Mouse (Mus musculus): ENCODE measurements around the gene Casr. TPM values are rescaled to one million over a fixed set of nuclear protein-coding genes. Genes with fewer than 3 reads are reported as not detected.
A peak's percentile ranks its signal among the peaks of the same experiment; 100 is the strongest.

Casr gene
- polyA plus RNA-seq, 1 experiment from 2014 or later, result 0.12 TPM

GRCm38 (mm10) chr16:36540834-36541233, 21.1 kb downstream of the Casr start:
- DNase-seq (ENCODE audit: low spot score), result no peak
- Histone ChIP-seq H3K4me1 (ENCODE audit: insufficient read depth, low read depth, low read length) (no peaks in the 10 kb centered on the region), H3K9me3 (ENCODE audit: low read length) (no peaks in the 10 kb centered on the region), H3K27me3 (replicated peaks; ENCODE audit: insufficient read depth, low read length) (no peaks in the 10 kb centered on the region), H3K9ac (replicated peaks; ENCODE audit: low read depth) (no peak overlapping the region), H3K4me3 (ENCODE audit: low read depth, low read length) (no peak overlapping the region), H3K36me3 (ENCODE audit: insufficient read depth, low read length) (no peaks in the 10 kb centered on the region), H3K27ac (ENCODE audit: low read length) (no peak overlapping the region), H3K4me2 (replicated peaks; ENCODE audit: low read depth, low read length) (no peak overlapping the region)
- TF ChIP-seq EP300 (IDR thresholded peaks at IDR 0.05) (no peak), CTCF (IDR thresholded peaks at IDR 0.05) (no peak)
- ATAC-seq, result no peak
- WGBS, result 73% methylated on average over 6 of the region's 6 CpGs

GRCm38 (mm10) chr16:36532981-36533687, 28.8 kb downstream of the Casr start:
- no peak for DNase-seq (ENCODE audit: low spot score)
- TF ChIP-seq CTCF (IDR thresholded peaks at IDR 0.05), result no peak
- no peak for TF ChIP-seq EP300 (IDR thresholded peaks at IDR 0.05)
- Histone ChIP-seq H3K27ac (ENCODE audit: low read length) (no peak overlapping the region), H3K9ac (replicated peaks; ENCODE audit: low read depth) (no peak overlapping the region), H3K9me3 (ENCODE audit: low read length) (no peaks in the 10 kb centered on the region), H3K4me1 (ENCODE audit: insufficient read depth, low read depth, low read length) (no peaks in the 10 kb centered on the region), H3K36me3 (ENCODE audit: insufficient read depth, low read length) (no peaks in the 10 kb centered on the region), H3K4me3 (ENCODE audit: low read depth, low read length) (no peak overlapping the region), H3K4me2 (replicated peaks; ENCODE audit: low read depth, low read length) (no peak overlapping the region), H3K27me3 (replicated peaks; ENCODE audit: insufficient read depth, low read length) (no peaks in the 10 kb centered on the region)
- WGBS, result 57% methylated on average over 11 of the region's 11 CpGs
- no peak for ATAC-seq

- no peak overlapping the region for H3K4me2 ChIP-seq (replicated peaks; ENCODE audit: low read depth, low read length)
- WGBS, result 57% methylated on average over 4 of the region's 4 CpGs
- H3K9ac ChIP-seq (replicated peaks; ENCODE audit: low read depth), result no peak overlapping the region
- TF ChIP-seq CTCF (IDR thresholded peaks at IDR 0.05) (no peak), EP300 (IDR thresholded peaks at IDR 0.05) (no peak)
- H3K36me3 ChIP-seq (ENCODE audit: insufficient read depth, low read length), result no peaks in the 10 kb centered on the region
- DNase-seq (ENCODE audit: low spot score) (no peak), ATAC-seq (no peak)
- no peaks in the 10 kb centered on the region for H3K4me1 ChIP-seq (ENCODE audit: insufficient read depth, low read depth, low read length)
- no peak overlapping the region for H3K4me3 ChIP-seq (ENCODE audit: low read depth, low read length)
- H3K9me3 ChIP-seq (ENCODE audit: low read length), result no peaks in the 10 kb centered on the region
- no peak overlapping the region for H3K27ac ChIP-seq (ENCODE audit: low read length)
- no peaks in the 10 kb centered on the region for H3K27me3 ChIP-seq (replicated peaks; ENCODE audit: insufficient read depth, low read length)
These were observed 29.9 kb downstream of the Casr start for GRCm38 (mm10) chr16:36532046-36532445.

DNA sequence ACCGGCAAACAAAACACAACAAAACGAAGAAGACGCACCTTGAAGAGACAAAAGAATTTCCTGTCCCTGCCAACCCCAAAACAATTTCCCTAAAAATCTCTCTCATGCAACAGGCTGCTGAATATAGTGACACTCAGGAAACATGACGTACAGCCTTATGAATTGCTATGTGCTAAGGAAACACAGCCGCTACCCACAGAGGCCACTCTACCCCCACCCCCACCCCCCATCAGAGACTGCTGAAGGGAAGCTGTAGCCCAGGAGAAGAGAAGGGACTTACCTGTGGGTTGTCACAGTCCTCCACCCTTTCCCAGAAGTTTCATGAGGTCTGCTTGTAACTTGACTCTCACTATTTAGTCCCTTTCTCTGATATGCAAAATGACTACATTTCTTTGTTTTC, 30.3 kb downstream of the Casr start:
- Histone ChIP-seq H3K27ac (ENCODE audit: low read length) (no peak overlapping the region), H3K4me2 (replicated peaks; ENCODE audit: low read depth, low read length) (no peak overlapping the region), H3K4me3 (ENCODE audit: low read depth, low read length) (no peak overlapping the region), H3K4me1 (ENCODE audit: insufficient read depth, low read depth, low read length) (no peaks in the 10 kb centered on the region), H3K27me3 (replicated peaks; ENCODE audit: insufficient read depth, low read length) (no peaks in the 10 kb centered on the region), H3K9me3 (ENCODE audit: low read length) (no peaks in the 10 kb centered on the region), H3K36me3 (ENCODE audit: insufficient read depth, low read length) (no peaks in the 10 kb centered on the region), H3K9ac (replicated peaks; ENCODE audit: low read depth) (no peak overlapping the region)
- DNase-seq (ENCODE audit: low spot score), result no peak
- no peak for ATAC-seq
- WGBS, result 42% methylated on average over 5 of the region's 5 CpGs
- TF ChIP-seq EP300 (IDR thresholded peaks at IDR 0.05) (no peak), CTCF (IDR thresholded peaks at IDR 0.05) (no peak)

DNA sequence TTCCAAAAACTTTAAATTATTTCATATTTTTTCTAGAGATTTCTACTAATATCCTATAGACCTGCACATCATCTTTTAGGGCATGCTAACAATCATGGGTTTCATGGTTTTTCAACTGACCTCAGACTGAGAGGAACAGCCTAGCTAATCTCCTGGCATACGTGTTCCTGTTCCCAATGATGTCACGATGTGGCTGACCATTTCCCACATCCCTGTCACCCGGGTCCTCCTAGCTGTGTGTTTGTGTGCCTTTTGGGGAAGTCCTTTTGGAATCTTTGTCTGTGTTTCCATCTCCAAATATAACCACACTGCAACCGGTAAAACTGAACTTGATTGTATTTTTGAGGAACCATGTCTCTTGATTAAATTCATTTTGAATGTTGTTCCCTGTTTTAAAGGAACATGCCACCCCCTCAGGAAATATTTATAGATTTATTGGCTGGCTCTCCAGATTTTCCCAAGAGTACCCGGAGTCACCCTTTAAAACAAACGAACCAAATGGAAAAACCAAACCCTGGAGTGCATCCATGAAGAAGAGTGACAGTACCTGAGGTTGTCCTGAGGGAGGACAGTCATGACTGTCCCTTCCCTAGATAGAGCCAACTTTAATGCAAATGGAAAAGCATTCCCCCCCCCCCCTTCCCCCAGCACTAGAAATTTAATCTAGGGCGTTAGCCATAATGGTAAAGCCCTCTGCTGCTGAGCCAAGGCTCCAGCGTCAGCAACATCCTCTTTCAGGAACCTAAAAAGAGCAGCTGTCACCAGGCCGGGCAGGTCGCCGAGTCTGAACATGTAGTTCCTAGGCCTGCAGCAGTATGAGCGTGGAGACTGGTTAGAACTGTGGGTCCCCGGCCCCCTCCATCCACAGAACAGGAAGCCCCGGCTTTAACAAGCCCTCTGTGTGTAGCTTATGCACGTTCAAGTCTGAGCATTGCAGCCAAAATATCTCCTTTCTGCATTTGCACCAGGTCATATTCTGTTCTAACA, 31.1 kb downstream of the Casr start:
- DNase-seq (ENCODE audit: low spot score), result peak; percentile 11
- TF ChIP-seq EP300 (IDR thresholded peaks at IDR 0.05), result no peak
- no peak for TF ChIP-seq CTCF (IDR thresholded peaks at IDR 0.05)

GRCm38 (mm10) chr16:36528822-36529221, 33.1 kb downstream of the Casr start:
- no peak overlapping the region for H3K9ac ChIP-seq (replicated peaks; ENCODE audit: low read depth)
- no peaks in the 10 kb centered on the region for H3K36me3 ChIP-seq (ENCODE audit: insufficient read depth, low read length)
- DNase-seq (ENCODE audit: low spot score), result no peak
- no peak for ATAC-seq
- no peaks in the 10 kb centered on the region for H3K4me1 ChIP-seq (ENCODE audit: insufficient read depth, low read depth, low read length)
- no peak overlapping the region for H3K4me2 ChIP-seq (replicated peaks; ENCODE audit: low read depth, low read length)
- no peaks in the 10 kb centered on the region for H3K9me3 ChIP-seq (ENCODE audit: low read length)
- no peaks in the 10 kb centered on the region for H3K27me3 ChIP-seq (replicated peaks; ENCODE audit: insufficient read depth, low read length)
- TF ChIP-seq CTCF (IDR thresholded peaks at IDR 0.05) (no peak), EP300 (IDR thresholded peaks at IDR 0.05) (no peak)
- H3K4me3 ChIP-seq (ENCODE audit: low read depth, low read length), result no peak overlapping the region
- no peak overlapping the region for H3K27ac ChIP-seq (ENCODE audit: low read length)
- WGBS, result 74% methylated on average over 3 of the region's 3 CpGs

More for the DNA sequence above, 31.1 kb downstream of the Casr start:
- 56% methylated on average over 15 of the region's 15 CpGs for WGBS
- no peak overlapping the region for H3K4me3 ChIP-seq (ENCODE audit: low read depth, low read length)
- no peaks in the 10 kb centered on the region for H3K9me3 ChIP-seq (ENCODE audit: low read length)
- H3K27me3 ChIP-seq (replicated peaks; ENCODE audit: insufficient read depth, low read length), result no peaks in the 10 kb centered on the region
- H3K36me3 ChIP-seq (ENCODE audit: insufficient read depth, low read length), result no peaks in the 10 kb centered on the region
- H3K4me2 ChIP-seq (replicated peaks; ENCODE audit: low read depth, low read length), result no peak overlapping the region
- no peak overlapping the region for H3K27ac ChIP-seq (ENCODE audit: low read length)
- ATAC-seq, result peak; percentile 25; the same call in 1 of the 2 replicates
- H3K9ac ChIP-seq (replicated peaks; ENCODE audit: low read depth), result no peak overlapping the region
- no peaks in the 10 kb centered on the region for H3K4me1 ChIP-seq (ENCODE audit: insufficient read depth, low read depth, low read length)

All from lung, postnatal 0 days (tissue).